Mouse (Mus musculus): ENCODE data around the gene Npcd. TPM values are rescaled to one million over a fixed set of nuclear protein-coding genes. Genes with fewer than 3 reads are reported as not detected.

Npcd gene
- polyA plus RNA-seq, 1 experiment from 2014 or later = not detected

- Histone ChIP-seq H3K4me2 (no peak overlapping the region), H3K9me3 (no peaks in the 10 kb centered on the region), H3K27me3 (no peaks in the 10 kb centered on the region), H3K4me1 (replicated peaks) (no peaks in the 10 kb centered on the region), H3K27ac (no peak overlapping the region), H3K9ac (replicated peaks) (no peak overlapping the region; the same call in 1 of the 2 replicates), H3K36me3 (peaks cover 55% of the 10 kb centered on the region), H3K4me3 (replicated peaks) (no peak overlapping the region)
- ATAC-seq (ENCODE audit: insufficient number of reproducible peaks, insufficient read depth, low FRiP score, low TSS enrichment, low read depth) = no peak
- 80% methylated on average over 11 of the region's 11 CpGs for WGBS
These were observed 69.3 kb downstream of the Npcd start for GRCm38 (mm10) chr15:79764539-79765267.

GRCm38 (mm10) chr15:79763601-79764246, 70.3 kb downstream of the Npcd start:
- 91% methylated on average over 7 of the region's 7 CpGs for WGBS
- Histone ChIP-seq H3K4me2 (no peak overlapping the region), H3K9ac (replicated peaks) (no peak overlapping the region), H3K9me3 (no peaks in the 10 kb centered on the region), H3K4me3 (replicated peaks) (no peak overlapping the region), H3K27me3 (no peaks in the 10 kb centered on the region), H3K36me3 (peaks cover 55% of the 10 kb centered on the region), H3K27ac (no peak overlapping the region), H3K4me1 (replicated peaks) (no peaks in the 10 kb centered on the region)
- no peak for ATAC-seq (ENCODE audit: insufficient number of reproducible peaks, insufficient read depth, low FRiP score, low TSS enrichment, low read depth)

DNA sequence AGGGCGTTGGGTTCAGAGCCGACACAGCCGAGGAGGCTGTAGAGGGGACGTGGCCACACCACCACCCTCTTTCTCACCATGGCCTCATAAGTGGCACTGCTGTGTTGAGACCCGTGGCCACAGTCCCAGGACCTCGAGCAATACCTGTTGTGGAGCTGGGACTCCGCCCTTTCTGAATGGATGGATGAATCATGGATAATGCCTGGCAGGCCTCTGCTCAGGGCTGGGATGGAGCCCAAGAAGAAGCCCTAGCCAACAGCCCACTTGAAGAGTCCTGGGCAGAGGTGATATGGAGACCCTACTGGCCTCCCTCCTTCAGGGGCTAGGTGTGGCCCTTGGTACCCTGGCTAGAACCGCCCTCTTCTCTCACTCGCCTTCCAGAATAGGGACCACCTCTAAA, 71.0 kb downstream of the Npcd start:
- H3K4me2 ChIP-seq = no peak overlapping the region
- H3K4me1 ChIP-seq (replicated peaks) = no peaks in the 10 kb centered on the region
- H3K27ac ChIP-seq = no peak overlapping the region
- peaks cover 55% of the 10 kb centered on the region for H3K36me3 ChIP-seq
- H3K27me3 ChIP-seq = no peaks in the 10 kb centered on the region
- H3K9me3 ChIP-seq = no peaks in the 10 kb centered on the region
- H3K4me3 ChIP-seq (replicated peaks) = no peak overlapping the region
- 87% methylated on average over 9 of the region's 9 CpGs for WGBS
- no peak for ATAC-seq (ENCODE audit: insufficient number of reproducible peaks, insufficient read depth, low FRiP score, low TSS enrichment, low read depth)
- no peak overlapping the region for H3K9ac ChIP-seq (replicated peaks)

GRCm38 (mm10) chr15:79760956-79761355, 73.1 kb downstream of the Npcd start:
- Histone ChIP-seq H3K27me3 (no peaks in the 10 kb centered on the region), H3K9me3 (no peaks in the 10 kb centered on the region), H3K4me3 (replicated peaks) (no peak overlapping the region), H3K27ac (no peak overlapping the region), H3K4me2 (no peak overlapping the region), H3K4me1 (replicated peaks) (no peaks in the 10 kb centered on the region), H3K9ac (replicated peaks) (no peak overlapping the region), H3K36me3 (peaks cover 53% of the 10 kb centered on the region)
- no peak for ATAC-seq (ENCODE audit: insufficient number of reproducible peaks, insufficient read depth, low FRiP score, low TSS enrichment, low read depth)
- 86% methylated on average over 6 of the region's 6 CpGs for WGBS

GRCm38 (mm10) chr15:79757118-79757517, 76.9 kb downstream of the Npcd start:
- Histone ChIP-seq H3K27ac (no peak overlapping the region), H3K27me3 (no peaks in the 10 kb centered on the region), H3K4me1 (replicated peaks) (0 out of 2 replicates have a peak, but pooled peaks cover 4% of the 10 kb centered on the region), H3K36me3 (peaks cover 15% of the 10 kb centered on the region), H3K9ac (replicated peaks) (no peak overlapping the region), H3K9me3 (no peaks in the 10 kb centered on the region), H3K4me3 (replicated peaks) (no peak overlapping the region), H3K4me2 (no peak overlapping the region)
- 96% methylated on average over 3 of the region's 3 CpGs for WGBS
- ATAC-seq (ENCODE audit: insufficient number of reproducible peaks, insufficient read depth, low FRiP score, low TSS enrichment, low read depth) = no peak

GRCm38 (mm10) chr15:79755977-79756625, 77.9 kb downstream of the Npcd start:
- no peak overlapping the region for H3K4me3 ChIP-seq (replicated peaks)
- no peaks in the 10 kb centered on the region for H3K27me3 ChIP-seq
- H3K27ac ChIP-seq = peak overlapping the region; percentile 8; the same call in 1 of the 2 replicates
- 0 out of 2 replicates have a peak, but pooled peaks cover 4% of the 10 kb centered on the region for H3K4me1 ChIP-seq (replicated peaks)
- 76% methylated on average over 8 of the region's 8 CpGs for WGBS
- H3K36me3 ChIP-seq = peaks cover 6% of the 10 kb centered on the region; the same call in 1 of the 2 replicates
- no peaks in the 10 kb centered on the region for H3K9me3 ChIP-seq
- H3K4me2 ChIP-seq = no peak overlapping the region
- H3K9ac ChIP-seq (replicated peaks) = no peak overlapping the region
- ATAC-seq (ENCODE audit: insufficient number of reproducible peaks, insufficient read depth, low FRiP score, low TSS enrichment, low read depth) = no peak

DNA sequence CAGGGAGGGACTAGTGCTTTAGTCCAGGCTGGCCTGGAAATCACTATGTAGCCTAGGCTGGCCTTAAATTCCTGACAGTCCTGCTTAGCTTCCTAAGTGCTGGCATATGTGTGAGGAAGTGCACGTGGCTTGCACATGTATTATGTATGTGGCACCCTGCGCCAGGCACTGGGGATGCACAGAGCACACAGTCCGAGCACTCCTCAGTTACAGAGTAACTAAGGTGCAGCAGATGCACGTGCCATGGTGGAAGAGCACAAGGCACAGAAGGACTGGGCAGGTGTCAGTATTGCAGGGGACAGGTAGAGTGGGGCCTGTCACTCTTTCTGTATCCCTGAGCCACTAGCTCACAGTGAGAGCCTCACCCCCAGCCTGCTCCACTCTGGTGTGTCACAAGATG, 78.9 kb downstream of the Npcd start:
- ATAC-seq (ENCODE audit: insufficient number of reproducible peaks, insufficient read depth, low FRiP score, low TSS enrichment, low read depth) = no peak
- Histone ChIP-seq H3K36me3 (no peaks in the 10 kb centered on the region), H3K9me3 (no peaks in the 10 kb centered on the region), H3K4me2 (no peak overlapping the region), H3K4me3 (replicated peaks) (no peak overlapping the region), H3K27me3 (no peaks in the 10 kb centered on the region), H3K27ac (no peak overlapping the region), H3K4me1 (replicated peaks) (0 out of 2 replicates have a peak, but pooled peaks cover 4% of the 10 kb centered on the region), H3K9ac (replicated peaks) (no peak overlapping the region)
- WGBS = 87% methylated on average over 4 of the region's 4 CpGs

DNA sequence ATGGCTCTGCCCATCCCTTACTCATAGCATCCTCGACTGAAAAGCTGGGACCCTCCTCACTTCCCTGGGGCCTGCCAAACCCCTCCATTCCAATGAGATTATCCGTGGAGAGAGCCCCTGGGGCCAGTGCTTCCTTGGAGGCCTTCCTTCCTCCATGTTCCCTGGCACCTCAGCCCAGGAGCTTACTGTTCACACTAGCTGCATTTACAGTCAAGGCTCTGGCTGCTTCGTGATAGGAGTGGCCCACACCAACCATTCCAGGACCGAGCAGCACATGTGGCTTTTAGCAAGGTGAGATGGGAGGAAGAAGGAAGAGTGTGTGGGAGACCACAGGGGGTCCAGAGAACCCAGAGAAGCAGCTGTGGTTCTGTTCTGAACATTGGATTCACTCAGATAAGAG, 80.2 kb downstream of the Npcd start:
- H3K9me3 ChIP-seq = no peaks in the 10 kb centered on the region
- H3K27ac ChIP-seq = no peak overlapping the region
- no peak overlapping the region for H3K4me2 ChIP-seq
- 0 out of 2 replicates have a peak overlapping the region, but pooled peaks have one; percentile 18 for H3K9ac ChIP-seq (replicated peaks)
- no peaks in the 10 kb centered on the region for H3K27me3 ChIP-seq
- H3K4me3 ChIP-seq (replicated peaks) = no peak overlapping the region
- WGBS = 50% methylated on average over 4 of the region's 4 CpGs
- ATAC-seq (ENCODE audit: insufficient number of reproducible peaks, insufficient read depth, low FRiP score, low TSS enrichment, low read depth) = no peak
- 0 out of 2 replicates have a peak, but pooled peaks cover 4% of the 10 kb centered on the region for H3K4me1 ChIP-seq (replicated peaks)
- no peaks in the 10 kb centered on the region for H3K36me3 ChIP-seq

GRCm38 (mm10) chr15:79753420-79753752, 80.7 kb downstream of the Npcd start:
- no peak overlapping the region for H3K27ac ChIP-seq

GRCm38 (mm10) chr15:79752742-79753419, 81.2 kb downstream of the Npcd start:
- Histone ChIP-seq H3K4me3 (replicated peaks) (no peak overlapping the region), H3K27ac (no peak overlapping the region), H3K4me2 (no peak overlapping the region), H3K36me3 (no peaks in the 10 kb centered on the region), H3K27me3 (no peaks in the 10 kb centered on the region), H3K9ac (replicated peaks) (0 out of 2 replicates have a peak overlapping the region, but pooled peaks have one; percentile 8), H3K4me1 (replicated peaks) (0 out of 2 replicates have a peak, but pooled peaks cover 4% of the 10 kb centered on the region), H3K9me3 (no peaks in the 10 kb centered on the region)
- WGBS = 23% methylated on average over 11 of the region's 11 CpGs
- no peak for ATAC-seq (ENCODE audit: insufficient number of reproducible peaks, insufficient read depth, low FRiP score, low TSS enrichment, low read depth)

More at GRCm38 (mm10) chr15:79753420-79753752, 80.7 kb downstream of the Npcd start:
- 0 out of 2 replicates have a peak, but pooled peaks cover 4% of the 10 kb centered on the region for H3K4me1 ChIP-seq (replicated peaks)
- H3K9ac ChIP-seq (replicated peaks) = 0 out of 2 replicates have a peak overlapping the region, but pooled peaks have one; percentile 18
- H3K4me2 ChIP-seq = no peak overlapping the region
- H3K36me3 ChIP-seq = no peaks in the 10 kb centered on the region
- H3K27me3 ChIP-seq = no peaks in the 10 kb centered on the region
- ATAC-seq (ENCODE audit: insufficient number of reproducible peaks, insufficient read depth, low FRiP score, low TSS enrichment, low read depth) = no peak; the same call in 1 of the 2 replicates
- 80% methylated on average over 3 of the region's 3 CpGs for WGBS
- no peaks in the 10 kb centered on the region for H3K9me3 ChIP-seq
- no peak overlapping the region for H3K4me3 ChIP-seq (replicated peaks)

GRCm38 (mm10) chr15:79751772-79752171, 82.3 kb downstream of the Npcd start:
- Histone ChIP-seq H3K9me3 (no peaks in the 10 kb centered on the region), H3K4me3 (replicated peaks) (no peak overlapping the region), H3K36me3 (no peaks in the 10 kb centered on the region), H3K4me1 (replicated peaks) (0 out of 2 replicates have a peak, but pooled peaks cover 4% of the 10 kb centered on the region), H3K27me3 (no peaks in the 10 kb centered on the region), H3K9ac (replicated peaks) (no peak overlapping the region), H3K4me2 (no peak overlapping the region), H3K27ac (no peak overlapping the region)
- no peak for ATAC-seq (ENCODE audit: insufficient number of reproducible peaks, insufficient read depth, low FRiP score, low TSS enrichment, low read depth)
- 79% methylated on average over 17 of the region's 17 CpGs for WGBS
